Mouse (Mus musculus) kidney, adult 2 months (tissue): ENCODE measurements around the gene Kcnc3.

Experiments
- CTCF ChIP-seq: fragments of 200-500 bp; conservative IDR thresholded peaks from 2 replicates; pipeline ENCODE4 v1.5.1; 2011; ENCODE audit warnings: low read depth, mild to moderate bottlenecking, control low read depth, low read length, moderate library complexity, mixed read lengths; ENCODE audit not compliant: insufficient read depth, insufficient read length
- POLR2A ChIP-seq: fragments of 200-500 bp; IDR thresholded peaks from one replicate; pipeline ENCODE4 v1.6.1; 2011; ENCODE audit warnings: low read depth, low read length, control low read depth

DNA sequence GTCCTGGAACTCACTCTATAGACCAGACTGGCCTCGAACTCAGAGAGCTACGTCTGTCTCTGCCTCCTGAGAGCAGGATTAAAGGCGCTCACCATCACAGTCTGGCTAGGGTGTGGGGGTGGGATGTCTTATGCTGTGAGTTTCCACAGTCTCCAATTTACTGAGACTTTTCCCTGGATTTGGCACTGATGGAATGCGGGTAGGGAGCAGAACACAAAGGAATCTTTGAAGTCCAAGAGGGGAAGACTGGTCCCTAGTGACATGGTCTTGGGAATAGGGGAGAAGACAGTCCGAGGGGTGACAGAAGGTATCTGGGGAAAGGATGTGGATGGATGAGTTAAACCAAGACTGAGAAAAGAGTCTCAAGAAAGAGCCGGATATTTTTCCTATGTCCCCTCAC, 2.8 kb upstream of the Kcnc3 start:
- TF ChIP-seq CTCF (no peak), POLR2A (no peak)
